Mouse (Mus musculus) C2C12 (cell line): Measurements from ENCODE around the gene Abhd16a.

Source experiments
- CTCF ChIP-seq: IDR thresholded peaks from one replicate; pipeline ENCODE4 v1.5.1; 2011; ENCODE audit not compliant: control insufficient read depth, insufficient read depth, insufficient read length
- MAX ChIP-seq: IDR thresholded peaks from one replicate; pipeline ENCODE4 v1.6.1; 2011; ENCODE audit warnings: mild to moderate bottlenecking, control low read depth

GRCm38 (mm10) chr17:35102299-35102698 is 13.2 kb downstream of the Abhd16a start:
- TF ChIP-seq CTCF (no peak), MAX (no peak)
